ENCODE assay signal across 11 mouse cellular contexts in genomic region chr16:94317752-94318151, GRCm38 (mm10). TPM values are rescaled to one million over a fixed set of nuclear protein-coding genes. Genes with fewer than 3 reads are reported as not detected.
DNase-seq lines count a peak whose midpoint lies in the region; ATAC-seq and TF ChIP-seq lines count a peak whose summit lies in the region.
"Had no signal": no experiment of that assay in that cellular context is flagged by ENCODE, and none has a peak within 500 bp of the region (broad histone marks: within the 10 kb centered on the region; RNA-seq: fewer than 3 reads in every experiment).

No protein-coding gene starts in this region.

- no peak overlapping the region for H3K4me3 ChIP-seq in kidney, embryonic 14.5 days (ENCODE audit: low read length)
- no peak overlapping the region for H3K4me3 ChIP-seq in midbrain, embryonic 10.5 days
- no peak overlapping the region for H3K4me3 ChIP-seq in midbrain, postnatal 0 days (ENCODE audit: low read depth, low read length)
- no peak overlapping the region for H3K4me3 ChIP-seq in intestine, embryonic 16.5 days (ENCODE audit: low read length)
- H3K4me3 ChIP-seq: limb, embryonic 10.5 days had no signal

- WGBS in kidney, embryonic 14.5 days: 85% methylated on average over 5 of the region's 5 CpGs
- 86% methylated on average over 5 of the region's 5 CpGs for WGBS in midbrain, embryonic 10.5 days
- 83% methylated on average over 5 of the region's 5 CpGs for WGBS in midbrain, postnatal 0 days
- 63% methylated on average over 5 of the region's 5 CpGs for WGBS in intestine, embryonic 16.5 days

- peak; percentile 53 for DNase-seq in kidney, adult 18-20 months
- peak; percentile 60 for DNase-seq in adrenal gland, postnatal 14 days
- peak; percentile 72 for DNase-seq in kidney, postnatal 10 days
- peak; percentile 53 to 63 for DNase-seq in lung, postnatal 4 days
- DNase-seq in midbrain, embryonic 10.5 days (ENCODE audit: low spot score): no peak
- DNase-seq in midbrain, postnatal 0 days (ENCODE audit: low spot score): no peak
- DNase-seq: thymus, adult 2 months had no signal

- H3K27ac ChIP-seq in kidney, embryonic 14.5 days (ENCODE audit: low read depth, low read length): no peak overlapping the region
- no peak overlapping the region for H3K27ac ChIP-seq in midbrain, embryonic 10.5 days (replicated peaks)
- H3K27ac ChIP-seq in midbrain, postnatal 0 days (ENCODE audit: low read depth, low read length): no peak overlapping the region
- H3K27ac ChIP-seq in intestine, embryonic 16.5 days (ENCODE audit: low read length): no peak overlapping the region
- H3K27ac ChIP-seq: limb, embryonic 10.5 days; macrophage had no signal

- H3K4me2 ChIP-seq in kidney, embryonic 14.5 days (replicated peaks; ENCODE audit: low read depth, low read length): no peak overlapping the region
- H3K4me2 ChIP-seq in midbrain, postnatal 0 days (ENCODE audit: low read depth, low read length, poor library complexity, severe bottlenecking): no peak overlapping the region
- H3K4me2 ChIP-seq in intestine, embryonic 16.5 days (ENCODE audit: low read depth, low read length): no peak overlapping the region

- H3K36me3 ChIP-seq in kidney, embryonic 14.5 days (ENCODE audit: control insufficient read depth, insufficient read depth, low read length): no peaks in the 10 kb centered on the region
- H3K36me3 ChIP-seq in midbrain, embryonic 10.5 days: no peaks in the 10 kb centered on the region
- no peaks in the 10 kb centered on the region for H3K36me3 ChIP-seq in midbrain, postnatal 0 days (ENCODE audit: insufficient read depth, low read length)
- H3K36me3 ChIP-seq in intestine, embryonic 16.5 days (ENCODE audit: control insufficient read depth, insufficient read depth, low read length): no peaks in the 10 kb centered on the region
- H3K36me3 ChIP-seq: limb, embryonic 10.5 days had no signal

- H3K9me3 ChIP-seq in kidney, embryonic 14.5 days (ENCODE audit: control insufficient read depth, low read length): no peaks in the 10 kb centered on the region
- no peaks in the 10 kb centered on the region for H3K9me3 ChIP-seq in midbrain, embryonic 10.5 days (replicated peaks)
- H3K9me3 ChIP-seq in midbrain, postnatal 0 days (ENCODE audit: low read length): no peaks in the 10 kb centered on the region
- H3K9me3 ChIP-seq in intestine, embryonic 16.5 days (ENCODE audit: control insufficient read depth, low read length): no peaks in the 10 kb centered on the region
- H3K9me3 ChIP-seq: limb, embryonic 10.5 days had no signal

- no peak overlapping the region for H3K9ac ChIP-seq in kidney, embryonic 14.5 days (ENCODE audit: low read depth, low read length)
- no peak overlapping the region for H3K9ac ChIP-seq in midbrain, postnatal 0 days (replicated peaks; ENCODE audit: low read length, poor library complexity, severe bottlenecking)
- H3K9ac ChIP-seq in intestine, embryonic 16.5 days (ENCODE audit: low read depth, low read length): no peak overlapping the region

- no peak for ATAC-seq in kidney, embryonic 14.5 days (ENCODE audit: low FRiP score, low TSS enrichment)
- ATAC-seq in midbrain, postnatal 0 days (ENCODE audit: low FRiP score): no peak
- no peak for ATAC-seq in intestine, embryonic 16.5 days

- TF ChIP-seq CTCF in midbrain, postnatal 0 days (IDR thresholded peaks at IDR 0.05): no peak

- H3K27me3 ChIP-seq in kidney, embryonic 14.5 days (ENCODE audit: control insufficient read depth, insufficient read depth, low read length): no peaks in the 10 kb centered on the region
- peaks cover 14% of the 10 kb centered on the region for H3K27me3 ChIP-seq in midbrain, embryonic 10.5 days (ENCODE audit: low read depth, poor library complexity, severe bottlenecking)
- no peaks in the 10 kb centered on the region; the same call in 1 of the 2 replicates for H3K27me3 ChIP-seq in midbrain, postnatal 0 days (ENCODE audit: insufficient read depth, low read length)
- H3K27me3 ChIP-seq in intestine, embryonic 16.5 days (replicated peaks; ENCODE audit: control insufficient read depth, insufficient read depth, low read length): no peaks in the 10 kb centered on the region

- peaks cover 5% of the 10 kb centered on the region; the same call in 1 of the 2 replicates for H3K4me1 ChIP-seq in kidney, embryonic 14.5 days (ENCODE audit: control insufficient read depth, insufficient read depth, low read length)
- H3K4me1 ChIP-seq in midbrain, embryonic 10.5 days: peaks cover 10% of the 10 kb centered on the region
- peaks cover 5% of the 10 kb centered on the region; the same call in 1 of the 2 replicates for H3K4me1 ChIP-seq in midbrain, postnatal 0 days (ENCODE audit: insufficient read depth, low read length)
- 0 out of 2 replicates have a peak, but pooled peaks cover 4% of the 10 kb centered on the region for H3K4me1 ChIP-seq in intestine, embryonic 16.5 days (ENCODE audit: control insufficient read depth, insufficient read depth, low read length)

RNA-seq across cellular contexts. Expression of gene Hlcs, which starts 4.4 kb away (rescaled TPM):
- 9.0 and 12.5 TPM in 2 replicates for polyA plus RNA-seq in kidney, embryonic 14.5 days (2014; fragmentation: Nextera tagmentation; extraction: Ambion mirVana)
- total RNA-seq in adrenal gland, postnatal 14 days (2021): 11.6 and 12.8 TPM in 2 replicates
- polyA plus RNA-seq in midbrain, embryonic 10.5 days (2016; fragmentation: Nextera tagmentation; extraction: Ambion mirVana): 12.6 and 13.1 TPM in 2 replicates
- total RNA-seq in midbrain, postnatal 0 days (2014; rRNA removed): 9.4 and 10.0 TPM in 2 replicates
- 6.0 and 7.8 TPM in 2 replicates for polyA plus RNA-seq in midbrain, postnatal 0 days (2015; fragmentation: Nextera tagmentation; extraction: Ambion mirVana)
- polyA plus RNA-seq in intestine, embryonic 16.5 days (2015; fragmentation: Nextera tagmentation; extraction: Ambion mirVana): 7.2 and 7.4 TPM in 2 replicates

RNA-seq across cellular contexts. Expression of gene Ripply3, which starts 10.5 kb away (rescaled TPM):
- 14.6 and 15.3 TPM in 2 replicates for polyA plus RNA-seq in kidney, embryonic 14.5 days (2014; fragmentation: Nextera tagmentation; extraction: Ambion mirVana)
- total RNA-seq in adrenal gland, postnatal 14 days (2021): 4.4 and 5.0 TPM in 2 replicates
- 6.1 and 6.2 TPM in 2 replicates for polyA plus RNA-seq in midbrain, embryonic 10.5 days (2016; fragmentation: Nextera tagmentation; extraction: Ambion mirVana)
- total RNA-seq in midbrain, postnatal 0 days (2014; rRNA removed): 0.38 TPM in 1 of 2 replicates, not detected in the other
- 0.20 and 0.60 TPM in 2 replicates for polyA plus RNA-seq in midbrain, postnatal 0 days (2015; fragmentation: Nextera tagmentation; extraction: Ambion mirVana)
- polyA plus RNA-seq in intestine, embryonic 16.5 days (2015; fragmentation: Nextera tagmentation; extraction: Ambion mirVana): 4.5 and 4.6 TPM in 2 replicates
- polyA plus RNA-seq: macrophage had no signal

RNA-seq across cellular contexts. Expression of gene Ttc3, which starts 52.7 kb away (rescaled TPM):
- polyA plus RNA-seq in kidney, embryonic 14.5 days (2014; fragmentation: Nextera tagmentation; extraction: Ambion mirVana): 212 and 269 TPM in 2 replicates
- total RNA-seq in adrenal gland, postnatal 14 days (2021): 89.9 and 90.5 TPM in 2 replicates
- 327 and 391 TPM in 2 replicates for polyA plus RNA-seq in midbrain, embryonic 10.5 days (2016; fragmentation: Nextera tagmentation; extraction: Ambion mirVana)
- 1,211 and 1,370 TPM in 2 replicates for total RNA-seq in midbrain, postnatal 0 days (2014; rRNA removed)
- polyA plus RNA-seq in midbrain, postnatal 0 days (2015; fragmentation: Nextera tagmentation; extraction: Ambion mirVana): 1,107 and 1,271 TPM in 2 replicates
- polyA plus RNA-seq in intestine, embryonic 16.5 days (2015; fragmentation: Nextera tagmentation; extraction: Ambion mirVana): 120 and 128 TPM in 2 replicates

RNA-seq across cellular contexts. Expression of gene Pigp, which starts 53.9 kb away (rescaled TPM):
- 85.6 and 162 TPM in 2 replicates for polyA plus RNA-seq in kidney, embryonic 14.5 days (2014; fragmentation: Nextera tagmentation; extraction: Ambion mirVana)
- 56.7 and 60.1 TPM in 2 replicates for total RNA-seq in adrenal gland, postnatal 14 days (2021)
- polyA plus RNA-seq in midbrain, embryonic 10.5 days (2016; fragmentation: Nextera tagmentation; extraction: Ambion mirVana): 104 and 105 TPM in 2 replicates
- 92.0 and 114 TPM in 2 replicates for total RNA-seq in midbrain, postnatal 0 days (2014; rRNA removed)
- polyA plus RNA-seq in midbrain, postnatal 0 days (2015; fragmentation: Nextera tagmentation; extraction: Ambion mirVana): 143 and 148 TPM in 2 replicates
- 121 and 129 TPM in 2 replicates for polyA plus RNA-seq in intestine, embryonic 16.5 days (2015; fragmentation: Nextera tagmentation; extraction: Ambion mirVana)

Comparison
In these comparisons a context has a peak if more than half of its experiments do, and no peak if none do; other contexts are left out.
1. DNase-seq: peak in kidney, adult 18-20 months (single experiment), adrenal gland, postnatal 14 days (single experiment), kidney, postnatal 10 days (single experiment) and lung, postnatal 4 days (2 of 2); none in midbrain, embryonic 10.5 days (single experiment) and midbrain, postnatal 0 days (single experiment).